Mouse (Mus musculus): ENCODE measurements around the gene Ndel1. TPM values are rescaled to one million over a fixed set of nuclear protein-coding genes. Genes with fewer than 3 reads are reported as not detected.

The Ndel1 gene
- polyA plus RNA-seq, 1 experiment from 2014 or later: 86.4 TPM

GRCm38 (mm10) chr11:68905665-68906460 is 34.2 kb upstream of the Ndel1 start:
- H3K27me3 ChIP-seq (ENCODE audit: control insufficient read depth, insufficient read depth, low read length): no peaks in the 10 kb centered on the region
- 84% methylated on average over 9 of the region's 9 CpGs for WGBS
- DNase-seq (ENCODE audit: low spot score) (no peak), ATAC-seq (ENCODE audit: low FRiP score, low TSS enrichment) (no peak)
- no peak overlapping the region for H3K4me3 ChIP-seq (ENCODE audit: low read depth, low read length)
- H3K4me2 ChIP-seq (replicated peaks; ENCODE audit: low read depth): no peak overlapping the region
- H3K4me1 ChIP-seq (replicated peaks; ENCODE audit: control insufficient read depth, insufficient read depth): no peaks in the 10 kb centered on the region
- TF ChIP-seq EP300 (optimal IDR thresholded peaks at IDR 0.05) (no peak), CTCF (IDR thresholded peaks at IDR 0.05; ENCODE audit: low read depth) (no peak)
- H3K9ac ChIP-seq (ENCODE audit: low read length): no peak overlapping the region
- peaks cover 5% of the 10 kb centered on the region; the same call in 1 of the 2 replicates for H3K36me3 ChIP-seq (ENCODE audit: control insufficient read depth, insufficient read depth, low read length)
- no peaks in the 10 kb centered on the region for H3K9me3 ChIP-seq (ENCODE audit: control insufficient read depth, low read length)
- H3K27ac ChIP-seq (replicated peaks): no peak overlapping the region

GRCm38 (mm10) chr11:68905138-68905531 is 33.5 kb upstream of the Ndel1 start:
- no peak overlapping the region for H3K27ac ChIP-seq (replicated peaks)
- H3K9me3 ChIP-seq (ENCODE audit: control insufficient read depth, low read length): no peaks in the 10 kb centered on the region
- H3K4me1 ChIP-seq (replicated peaks; ENCODE audit: control insufficient read depth, insufficient read depth): no peaks in the 10 kb centered on the region
- no peak for ATAC-seq (ENCODE audit: low FRiP score, low TSS enrichment)
- H3K27me3 ChIP-seq (ENCODE audit: control insufficient read depth, insufficient read depth, low read length): no peaks in the 10 kb centered on the region
- H3K9ac ChIP-seq (ENCODE audit: low read length): no peak overlapping the region
- peaks cover 5% of the 10 kb centered on the region; the same call in 1 of the 2 replicates for H3K36me3 ChIP-seq (ENCODE audit: control insufficient read depth, insufficient read depth, low read length)
- 91% methylated on average over 3 of the region's 3 CpGs for WGBS
- DNase-seq (ENCODE audit: low spot score): no peak
- no peak overlapping the region for H3K4me2 ChIP-seq (replicated peaks; ENCODE audit: low read depth)
- no peak for TF ChIP-seq CTCF (IDR thresholded peaks at IDR 0.05; ENCODE audit: low read depth)
- no peak for TF ChIP-seq EP300 (optimal IDR thresholded peaks at IDR 0.05)
- H3K4me3 ChIP-seq (ENCODE audit: low read depth, low read length): no peak overlapping the region

- Histone ChIP-seq H3K27me3 (ENCODE audit: control insufficient read depth, insufficient read depth, low read length) (no peaks in the 10 kb centered on the region), H3K27ac (replicated peaks) (no peak overlapping the region), H3K4me2 (replicated peaks; ENCODE audit: low read depth) (no peak overlapping the region), H3K4me1 (replicated peaks; ENCODE audit: control insufficient read depth, insufficient read depth) (no peaks in the 10 kb centered on the region), H3K9me3 (ENCODE audit: control insufficient read depth, low read length) (no peaks in the 10 kb centered on the region), H3K9ac (ENCODE audit: low read length) (no peak overlapping the region), H3K4me3 (ENCODE audit: low read depth, low read length) (no peak overlapping the region), H3K36me3 (ENCODE audit: control insufficient read depth, insufficient read depth, low read length) (peaks cover 5% of the 10 kb centered on the region; the same call in 1 of the 2 replicates)
- no peak for TF ChIP-seq EP300 (optimal IDR thresholded peaks at IDR 0.05)
- TF ChIP-seq CTCF (IDR thresholded peaks at IDR 0.05; ENCODE audit: low read depth): peak; percentile 85
- ATAC-seq (ENCODE audit: low FRiP score, low TSS enrichment): no peak
- peak; percentile 80 for DNase-seq (ENCODE audit: low spot score)
- 75% methylated on average over 8 of the region's 8 CpGs for WGBS
Observed at GRCm38 (mm10) chr11:68904375-68905137, 32.9 kb upstream of the Ndel1 start.

- no peak for ATAC-seq (ENCODE audit: low FRiP score, low TSS enrichment)
- no peaks in the 10 kb centered on the region for H3K4me1 ChIP-seq (replicated peaks; ENCODE audit: control insufficient read depth, insufficient read depth)
- TF ChIP-seq CTCF (IDR thresholded peaks at IDR 0.05; ENCODE audit: low read depth) (no peak), EP300 (optimal IDR thresholded peaks at IDR 0.05) (no peak)
- H3K27me3 ChIP-seq (ENCODE audit: control insufficient read depth, insufficient read depth, low read length): no peaks in the 10 kb centered on the region
- H3K4me3 ChIP-seq (ENCODE audit: low read depth, low read length): no peak overlapping the region
- no peak overlapping the region for H3K9ac ChIP-seq (ENCODE audit: low read length)
- DNase-seq (ENCODE audit: low spot score): no peak
- H3K9me3 ChIP-seq (ENCODE audit: control insufficient read depth, low read length): no peaks in the 10 kb centered on the region
- peaks cover 5% of the 10 kb centered on the region; the same call in 1 of the 2 replicates for H3K36me3 ChIP-seq (ENCODE audit: control insufficient read depth, insufficient read depth, low read length)
- H3K4me2 ChIP-seq (replicated peaks; ENCODE audit: low read depth): no peak overlapping the region
- no peak overlapping the region for H3K27ac ChIP-seq (replicated peaks)
- WGBS: 90% methylated on average over 2 of the region's 2 CpGs
Observed at GRCm38 (mm10) chr11:68903775-68904174, 32.1 kb upstream of the Ndel1 start.

GRCm38 (mm10) chr11:68902823-68903222 is 31.2 kb upstream of the Ndel1 start:
- DNase-seq (ENCODE audit: low spot score) (no peak), ATAC-seq (ENCODE audit: low FRiP score, low TSS enrichment) (no peak)
- peak overlapping the region; percentile 64 for H3K4me2 ChIP-seq (replicated peaks; ENCODE audit: low read depth)
- peak overlapping the region; percentile 99 for H3K9ac ChIP-seq (ENCODE audit: low read length)
- H3K4me3 ChIP-seq (ENCODE audit: low read depth, low read length): peak overlapping the region; percentile 93
- WGBS: 70% methylated on average over 5 of the region's 5 CpGs
- peaks cover 5% of the 10 kb centered on the region; the same call in 1 of the 2 replicates for H3K36me3 ChIP-seq (ENCODE audit: control insufficient read depth, insufficient read depth, low read length)
- TF ChIP-seq CTCF (IDR thresholded peaks at IDR 0.05; ENCODE audit: low read depth) (no peak), EP300 (optimal IDR thresholded peaks at IDR 0.05) (no peak)
- no peaks in the 10 kb centered on the region for H3K27me3 ChIP-seq (ENCODE audit: control insufficient read depth, insufficient read depth, low read length)
- H3K9me3 ChIP-seq (ENCODE audit: control insufficient read depth, low read length): no peaks in the 10 kb centered on the region
- no peak overlapping the region for H3K27ac ChIP-seq (replicated peaks)
- H3K4me1 ChIP-seq (replicated peaks; ENCODE audit: control insufficient read depth, insufficient read depth): no peaks in the 10 kb centered on the region
